Mouse (Mus musculus) erythroid progenitor cell, adult 5-6 weeks (primary cell): ENCODE measurements around the gene Cdhr3. TPM values are rescaled to one million over a fixed set of nuclear protein-coding genes. Genes with fewer than 3 reads are reported as not detected.
"Not testable (repeated sequence)": the region's sequence is repeated elsewhere in the genome, so short reads cannot be mapped to it uniquely, and the experiment has no call there.

Experiments used
- ATAC-seq: replicated peaks from 2 replicates; pipeline ENCODE4 v1.8.0; 2016; ENCODE audit warnings: moderate number of reproducible peaks, mild to moderate bottlenecking, moderate TSS enrichment, inconsistent platforms; ENCODE audit not compliant: poor library complexity, low FRiP score, severe bottlenecking
- total RNA-seq, 2 experiments: library from RNA; stranded (forward) in 1 of 2; stranded (reverse) in 1 of 2; fragments of 150-400 nt in 1 of 2; fragments of 186-747, 209-891 nt in 1 of 2; gene quantifications; 2 replicates each; pipeline versions ENCODE4 v1.2.3 to v1.2.4; 2015 to 2017; ENCODE audit warnings: low replicate concordance in 2 of 2

The Cdhr3 gene
- total RNA-seq, 2 experiments from 2014 or later, result not detected

GRCm38 (mm10) chr12:33010026-33010425 is 82.6 kb downstream of the Cdhr3 start:
- no peak for ATAC-seq

- no peak for ATAC-seq
These were observed 83.3 kb downstream of the Cdhr3 start for GRCm38 (mm10) chr12:33009206-33009966.

- ATAC-seq, result no peak
These were observed 84.2 kb downstream of the Cdhr3 start for GRCm38 (mm10) chr12:33008305-33009110.

GRCm38 (mm10) chr12:33007176-33007575 is 85.5 kb downstream of the Cdhr3 start:
- ATAC-seq, result no peak

- no peak for ATAC-seq
These were observed 86.8 kb downstream of the Cdhr3 start for GRCm38 (mm10) chr12:33005858-33006257.

GRCm38 (mm10) chr12:33003339-33003965 is 89.2 kb downstream of the Cdhr3 start:
- no peak for ATAC-seq

- ATAC-seq, result no peak
These were observed 92.3 kb downstream of the Cdhr3 start for GRCm38 (mm10) chr12:33000402-33000801.

- not testable (repeated sequence) for ATAC-seq
These were observed 92.9 kb downstream of the Cdhr3 start for GRCm38 (mm10) chr12:32999778-33000177.

GRCm38 (mm10) chr12:32998766-32999165 is 93.9 kb downstream of the Cdhr3 start:
- ATAC-seq, result no peak

- ATAC-seq, result no peak
These were observed 97.4 kb downstream of the Cdhr3 start for GRCm38 (mm10) chr12:32995081-32995834.

GRCm38 (mm10) chr12:32994081-32994480 is 98.6 kb downstream of the Cdhr3 start:
- ATAC-seq, result no peak

- ATAC-seq, result no peak
These were observed 102.9 kb downstream of the Cdhr3 start for GRCm38 (mm10) chr12:32989731-32990130.

- no peak for ATAC-seq
These were observed 106.4 kb downstream of the Cdhr3 start for GRCm38 (mm10) chr12:32986284-32986683.

Other genes starting within 250 kb of the Cdhr3 start
- 32.1 and 35.6 TPM in 2 replicates for gene Sypl, start 139.0 kb downstream of the Cdhr3 start, total RNA-seq (2015; ENCODE audit: low replicate concordance)
- 24.4 and 27.0 TPM in 2 replicates for gene Sypl, start 139.0 kb downstream of the Cdhr3 start, total RNA-seq (2017; ENCODE audit: low replicate concordance)
- gene Atxn7l1, start 54.8 kb upstream of the Cdhr3 start, total RNA-seq (2015; ENCODE audit: low replicate concordance), result 127 and 158 TPM in 2 replicates
- gene Atxn7l1, start 54.8 kb upstream of the Cdhr3 start, total RNA-seq (2017; ENCODE audit: low replicate concordance), result 70.7 and 76.5 TPM in 2 replicates